In the genomic region with DNA sequence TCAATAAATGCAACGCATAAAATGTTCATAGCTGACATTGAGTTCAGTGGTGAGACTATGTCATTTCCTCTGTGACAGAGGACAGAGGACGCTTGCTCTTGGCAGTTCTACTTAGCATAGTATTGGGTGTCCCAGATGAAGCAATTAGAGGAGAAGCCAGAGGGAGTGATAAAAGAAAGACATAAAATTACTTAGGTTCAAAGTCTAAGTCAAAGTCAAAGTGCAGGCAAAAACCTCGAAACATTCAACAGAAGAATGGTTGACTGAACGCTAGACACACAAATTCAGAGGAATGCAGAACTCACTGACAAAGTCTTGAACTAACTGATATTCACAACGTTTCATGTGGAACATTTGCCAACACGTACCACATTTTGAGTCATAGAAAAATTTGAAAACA, we compare ENCODE assay signal across 27 mouse cellular contexts. TPM values are rescaled to one million over a fixed set of nuclear protein-coding genes. Genes with fewer than 3 reads are reported as not detected.
A peak's percentile ranks its signal among the peaks of the same experiment; 100 is the strongest.
DNase-seq lines count a peak whose midpoint lies in the region; ATAC-seq and TF ChIP-seq lines count a peak whose summit lies in the region.
"Had no signal": no experiment of that assay in that cellular context is flagged by ENCODE, and none has a peak within 500 bp of the region (broad histone marks: within the 10 kb centered on the region; RNA-seq: fewer than 3 reads in every experiment).

No protein-coding gene starts in this region.

- no peaks in the 10 kb centered on the region for H3K4me1 ChIP-seq in heart, embryonic 10.5 days
- H3K4me1 ChIP-seq in heart, embryonic 11.5 days (ENCODE audit: control insufficient read depth, insufficient read depth, low read length): no peaks in the 10 kb centered on the region
- no peaks in the 10 kb centered on the region for H3K4me1 ChIP-seq in kidney, embryonic 14.5 days (ENCODE audit: control insufficient read depth, insufficient read depth, low read length)
- no peaks in the 10 kb centered on the region for H3K4me1 ChIP-seq in liver, adult 2 months (ENCODE audit: control insufficient read depth, insufficient read depth, low read length)
- no peaks in the 10 kb centered on the region for H3K4me1 ChIP-seq in liver, embryonic 11.5 days (replicated peaks; ENCODE audit: control insufficient read depth, insufficient read depth, low read length)
- H3K4me1 ChIP-seq: embryonic facial prominence, embryonic 10.5 days; embryonic facial prominence, embryonic 12.5 days; forebrain, embryonic 13.5 days had no signal

- 82% methylated on average over 6 of the region's 6 CpGs for WGBS in heart, embryonic 10.5 days
- 72% methylated on average over 6 of the region's 6 CpGs for WGBS in heart, embryonic 11.5 days (ENCODE audit: insufficient replicate concordance)
- 67% methylated on average over 6 of the region's 6 CpGs for whole genome bisulfite sequencing in kidney, embryonic 14.5 days
- WGBS in liver, adult 2 months: 64% methylated on average over 6 of the region's 6 CpGs
- WGBS in liver, embryonic 11.5 days: 72% methylated on average over 6 of the region's 6 CpGs

- no peaks in the 10 kb centered on the region for H3K27me3 ChIP-seq in heart, embryonic 10.5 days (ENCODE audit: insufficient read depth, poor library complexity, severe bottlenecking)
- no peaks in the 10 kb centered on the region for H3K27me3 ChIP-seq in heart, embryonic 11.5 days (ENCODE audit: control insufficient read depth, insufficient read depth, low read length)
- no peaks in the 10 kb centered on the region for H3K27me3 ChIP-seq in kidney, embryonic 14.5 days (ENCODE audit: control insufficient read depth, insufficient read depth, low read length)
- H3K27me3 ChIP-seq in liver, adult 2 months (ENCODE audit: control insufficient read depth, insufficient read depth, low read length): no peaks in the 10 kb centered on the region
- H3K27me3 ChIP-seq in liver, embryonic 11.5 days (replicated peaks; ENCODE audit: control insufficient read depth, insufficient read depth, low read length): no peaks in the 10 kb centered on the region
- H3K27me3 ChIP-seq: CH12.LX; embryonic facial prominence, embryonic 12.5 days; forebrain, embryonic 13.5 days; Patski had no signal

- no peaks in the 10 kb centered on the region for H3K9me3 ChIP-seq in heart, embryonic 10.5 days
- no peaks in the 10 kb centered on the region for H3K9me3 ChIP-seq in heart, embryonic 11.5 days (replicated peaks; ENCODE audit: control insufficient read depth, low read length)
- no peaks in the 10 kb centered on the region for H3K9me3 ChIP-seq in kidney, embryonic 14.5 days (ENCODE audit: control insufficient read depth, low read length)
- no peaks in the 10 kb centered on the region for H3K9me3 ChIP-seq in liver, embryonic 11.5 days (ENCODE audit: control insufficient read depth, low read length)
- H3K9me3 ChIP-seq: embryonic facial prominence, embryonic 10.5 days; embryonic facial prominence, embryonic 12.5 days; forebrain, embryonic 13.5 days; G1E had no signal

- no peak for TF ChIP-seq POLR2A in liver, adult 2 months (IDR thresholded peaks at IDR 0.05; ENCODE audit: extremely low read depth, insufficient read depth, low read length)

- H3K36me3 ChIP-seq in heart, embryonic 10.5 days: no peaks in the 10 kb centered on the region
- no peaks in the 10 kb centered on the region for H3K36me3 ChIP-seq in heart, embryonic 11.5 days (ENCODE audit: control insufficient read depth, insufficient read depth, low read length)
- no peaks in the 10 kb centered on the region for H3K36me3 ChIP-seq in kidney, embryonic 14.5 days (ENCODE audit: control insufficient read depth, insufficient read depth, low read length)
- H3K36me3 ChIP-seq in liver, adult 2 months (ENCODE audit: control insufficient read depth, insufficient read depth, low read length): no peaks in the 10 kb centered on the region
- H3K36me3 ChIP-seq in liver, embryonic 11.5 days (ENCODE audit: control insufficient read depth, insufficient read depth, low read length): no peaks in the 10 kb centered on the region
- H3K36me3 ChIP-seq: embryonic facial prominence, embryonic 10.5 days; embryonic facial prominence, embryonic 12.5 days; G1E had no signal

- H3K4me2 ChIP-seq in heart, embryonic 11.5 days: no peak overlapping the region
- no peak overlapping the region for H3K4me2 ChIP-seq in kidney, embryonic 14.5 days (replicated peaks; ENCODE audit: low read depth, low read length)
- H3K4me2 ChIP-seq in liver, embryonic 11.5 days: no peak overlapping the region
- H3K4me2 ChIP-seq: embryonic facial prominence, embryonic 12.5 days; forebrain, embryonic 13.5 days had no signal

- no peaks in the 10 kb centered on the region for H3K79me2 ChIP-seq in liver, adult 2 months (ENCODE audit: control insufficient read depth, insufficient read depth, low read length)

- no peak overlapping the region for H3K4me3 ChIP-seq in heart, embryonic 10.5 days
- H3K4me3 ChIP-seq in heart, embryonic 11.5 days (ENCODE audit: low read depth, low read length): no peak overlapping the region
- H3K4me3 ChIP-seq in kidney, embryonic 14.5 days (ENCODE audit: low read length): no peak overlapping the region
- no peak overlapping the region for H3K4me3 ChIP-seq in liver, adult 2 months (ENCODE audit: insufficient read depth, low read depth, low read length)
- no peak overlapping the region for H3K4me3 ChIP-seq in liver, embryonic 11.5 days (ENCODE audit: low read depth, low read length)
- H3K4me3 ChIP-seq: embryonic facial prominence, embryonic 10.5 days; embryonic facial prominence, embryonic 12.5 days; forebrain, embryonic 13.5 days had no signal

- no peak overlapping the region for H3K9ac ChIP-seq in heart, embryonic 11.5 days (ENCODE audit: low read depth, low read length)
- no peak overlapping the region for H3K9ac ChIP-seq in kidney, embryonic 14.5 days (ENCODE audit: low read depth, low read length)
- H3K9ac ChIP-seq in liver, adult 2 months (ENCODE audit: low read depth, low read length): no peak overlapping the region
- H3K9ac ChIP-seq in liver, embryonic 11.5 days (ENCODE audit: low read depth, low read length): no peak overlapping the region
- H3K9ac ChIP-seq: embryonic facial prominence, embryonic 12.5 days; forebrain, embryonic 13.5 days had no signal

- no peak for ATAC-seq in heart, embryonic 11.5 days (replicated peaks; ENCODE audit: insufficient number of reproducible peaks, low FRiP score, low TSS enrichment)
- ATAC-seq in kidney, embryonic 14.5 days (ENCODE audit: low FRiP score, low TSS enrichment): no peak
- no peak for ATAC-seq in liver, embryonic 11.5 days (replicated peaks; ENCODE audit: low FRiP score)
- ATAC-seq: activated CD4-positive, CD25-positive, alpha-beta regulatory T cell, adult 4 months; CD4-positive, CD25-positive, alpha-beta regulatory T cell, adult 4 months; forebrain, embryonic 13.5 days; Patski had no signal

- no peak overlapping the region for H3K27ac ChIP-seq in heart, embryonic 10.5 days
- no peak overlapping the region for H3K27ac ChIP-seq in heart, embryonic 11.5 days (ENCODE audit: low read depth, low read length)
- no peak overlapping the region for H3K27ac ChIP-seq in kidney, embryonic 14.5 days (ENCODE audit: low read depth, low read length)
- H3K27ac ChIP-seq in liver, adult 2 months (replicated peaks; ENCODE audit: insufficient read depth, low read depth, low read length): no peak overlapping the region
- no peak overlapping the region for H3K27ac ChIP-seq in liver, embryonic 11.5 days (ENCODE audit: low read depth, low read length)
- H3K27ac ChIP-seq: embryonic facial prominence, embryonic 10.5 days; embryonic facial prominence, embryonic 12.5 days; forebrain, embryonic 13.5 days had no signal

- TF ChIP-seq CTCF in liver, adult 2 months (IDR thresholded peaks at IDR 0.05; ENCODE audit: low read depth, low read length): no peak

- DNase-seq in heart, embryonic 10.5 days (ENCODE audit: low spot score): peak; percentile 2
- DNase-seq in kidney, adult 9 months: peak; percentile 70
- DNase-seq in kidney, adult 18-20 months: no peak
- DNase-seq in kidney, postnatal 14 days: peak; percentile 38
- peak; percentile 23 for DNase-seq in liver, adult 2 months (ENCODE audit: extremely low read depth, low read depth, low spot score)
- DNase-seq in liver, embryonic 11.5 days (ENCODE audit: low spot score): no peak
- DNase-seq: adrenal gland, adult 8-10 months; adrenal gland, postnatal 14 days; adrenal gland, postnatal 36 days; B cell, adult 2 months; cerebellum, adult 11-12 months; cerebellum, adult 2 months; cerebellum, adult 9-10 months; cerebellum, postnatal 10 days; cerebellum, postnatal 25 days had no signal

RNA-seq across cellular contexts. Expression of a gene that starts 27.1 kb away (rescaled TPM):
- polyA plus RNA-seq in heart, embryonic 10.5 days (2016; fragmentation: Nextera tagmentation; extraction: Ambion mirVana): not detected in 2 replicates
- not detected in 2 replicates for polyA plus RNA-seq in heart, embryonic 11.5 days (2014; fragmentation: Nextera tagmentation; extraction: Ambion mirVana)
- polyA plus RNA-seq in kidney, embryonic 14.5 days (2014; fragmentation: Nextera tagmentation; extraction: Ambion mirVana): not detected in 2 replicates
- total RNA-seq in liver, adult 2 months (2014; rRNA removed): under 0.01 TPM in 1 of 2 replicates, not detected in the other
- polyA plus RNA-seq in liver, adult 2 months (2012; rRNA removed): not detected in 2 replicates
- polyA plus RNA-seq in liver, embryonic 11.5 days (2014; fragmentation: Nextera tagmentation; extraction: Ambion mirVana): not detected in 2 replicates
- total RNA-seq: adrenal gland, adult 18-20 months; adrenal gland, adult 8-10 months; adrenal gland, postnatal 14 days; adrenal gland, postnatal 36 days had no signal
- polyA plus RNA-seq: CD4-positive, CD25-positive, alpha-beta regulatory T cell, adult 4 months; cerebellum, adult 2 months; embryonic facial prominence, embryonic 10.5 days; embryonic facial prominence, embryonic 12.5 days; forebrain, embryonic 11.5 days; forebrain, embryonic 13.5 days; G1E; Patski had no signal

Comparison
In these comparisons a context has a peak if more than half of its experiments do, and no peak if none do; other contexts are left out.
1. DNase-seq: peak in heart, embryonic 10.5 days (single experiment), kidney, adult 9 months (single experiment), kidney, postnatal 14 days (single experiment) and liver, adult 2 months (single experiment); none in kidney, adult 18-20 months (single experiment) and liver, embryonic 11.5 days (single experiment).